Mouse (Mus musculus) MEL (cell line): ENCODE measurements around the gene Zfp553. TPM values are rescaled to one million over a fixed set of nuclear protein-coding genes. Genes with fewer than 3 reads are reported as not detected.
A peak's percentile ranks its signal among the peaks of the same experiment; 100 is the strongest.

Experiments used
- DNase-seq: peaks from one replicate; pipeline ENCODE4 v3.0.0; 2011; ENCODE audit warnings: low read depth, low spot score
- H3K27ac ChIP-seq: 2 replicates; pipeline ENCODE4 v1.5.1; 2012; ENCODE audit warnings: low read depth, mild to moderate bottlenecking, control low read depth, low read length, moderate library complexity; ENCODE audit not compliant: control insufficient read depth
- H3K27me3 ChIP-seq, 2 experiments: fragments of 150-350 bp in 1 of 2; sonication (generic) in 1 of 2; 2 replicates each; pipeline ENCODE4 v1.6.1; 2012; ENCODE audit warnings: low read length in 2 of 2, mild to moderate bottlenecking in 2 of 2, improper control_type of control experiment in 1 of 2, moderate library complexity in 1 of 2; ENCODE audit not compliant: insufficient read depth in 2 of 2, control insufficient read depth in 1 of 2
- H3K36me3 ChIP-seq, 2 experiments: 2 replicates each; pipeline ENCODE4 v1.6.1; 2012 to 2014; ENCODE audit warnings: low read length in 2 of 2, improper control_type of control experiment in 1 of 2, inconsistent platforms in 1 of 2, mild to moderate bottlenecking in 1 of 2; ENCODE audit not compliant: insufficient read depth in 2 of 2, control insufficient read depth in 1 of 2
- H3K4me1 ChIP-seq, 2 experiments: fragments of 150-350 bp in 1 of 2; sonication (generic) in 1 of 2; 2 replicates each; pipeline ENCODE4 v1.6.1; 2012; ENCODE audit warnings: low read length in 2 of 2, improper control_type of control experiment in 1 of 2, mild to moderate bottlenecking in 1 of 2; ENCODE audit not compliant: insufficient read depth in 2 of 2, control insufficient read depth in 1 of 2
- H3K4me3 ChIP-seq, 2 experiments: fragments of 150-350 bp in 1 of 2; sonication (generic) in 1 of 2; 2 replicates each; pipeline ENCODE4 v1.5.1; 2012; ENCODE audit warnings: low read depth in 2 of 2, low read length in 2 of 2, mild to moderate bottlenecking in 2 of 2, moderate library complexity in 2 of 2, control low read depth in 1 of 2, improper control_type of control experiment in 1 of 2; ENCODE audit not compliant: control insufficient read depth in 1 of 2, insufficient read depth in 1 of 2
- H3K79me2 ChIP-seq: 2 replicates; pipeline ENCODE4 v1.6.1; 2012; ENCODE audit warnings: mild to moderate bottlenecking, low read length, moderate library complexity; ENCODE audit not compliant: control insufficient read depth, poor library complexity, insufficient read depth
- H3K9ac ChIP-seq: 2 replicates; pipeline ENCODE4 v1.6.1; 2012; ENCODE audit warnings: low read depth, mild to moderate bottlenecking, control low read depth, low read length, moderate library complexity; ENCODE audit not compliant: control insufficient read depth, poor library complexity, severe bottlenecking
- H3K9me3 ChIP-seq: fragments of 150-350 bp; sonication (generic); replicated peaks from 2 replicates; pipeline ENCODE4 v1.6.1; 2012; ENCODE audit warnings: mild to moderate bottlenecking, low read length, improper control_type of control experiment, moderate library complexity; ENCODE audit not compliant: insufficient read depth
- CHD2 ChIP-seq: IDR thresholded peaks from 2 replicates; pipeline ENCODE4 v1.6.1; 2011; ENCODE audit warnings: low read length, improper control_type of control experiment
- CTCF ChIP-seq, 3 experiments: IDR thresholded peaks in 2 of 3; conservative IDR thresholded peaks in 1 of 3; 2 replicates each; pipeline ENCODE4 v1.5.1; 2011 to 2012; ENCODE audit warnings: low read length in 3 of 3, low read depth in 2 of 3, mild to moderate bottlenecking in 2 of 3, improper control_type of control experiment in 1 of 3, inconsistent platforms in 1 of 3, mixed read lengths in 1 of 3, moderate library complexity in 1 of 3; ENCODE audit not compliant: control insufficient read depth in 1 of 3, insufficient read depth in 1 of 3, poor library complexity in 1 of 3, severe bottlenecking in 1 of 3
- ELF1 ChIP-seq: IDR thresholded peaks from 2 replicates; pipeline ENCODE4 v1.6.1; 2014; ENCODE audit warnings: low read depth, mild to moderate bottlenecking, inconsistent platforms, low read length, improper control_type of control experiment, moderate library complexity
- ETS1 ChIP-seq: IDR thresholded peaks from 2 replicates; pipeline ENCODE4 v1.6.1; 2012; ENCODE audit warnings: low read depth, mild to moderate bottlenecking, inconsistent platforms, low read length, improper control_type of control experiment, moderate library complexity
- HCFC1 ChIP-seq: IDR thresholded peaks from 2 replicates; pipeline ENCODE4 v1.6.1; 2012; ENCODE audit warnings: low read depth, mild to moderate bottlenecking, inconsistent platforms, low read length, improper control_type of control experiment, moderate library complexity
- JUND ChIP-seq: IDR thresholded peaks from 2 replicates; pipeline ENCODE4 v1.6.1; 2011; ENCODE audit warnings: low read depth, mild to moderate bottlenecking, improper control_type of control experiment, low read length
- KAT2A ChIP-seq: conservative IDR thresholded peaks from 2 replicates; pipeline ENCODE4 v1.6.1; 2012; ENCODE audit warnings: low read depth, low read length, improper control_type of control experiment, inconsistent platforms
- MAFK ChIP-seq: IDR thresholded peaks from 2 replicates; pipeline ENCODE4 v1.6.1; 2011; ENCODE audit warnings: low read depth, mild to moderate bottlenecking, low read length, improper control_type of control experiment, borderline replicate concordance
- MAX ChIP-seq: IDR thresholded peaks from 2 replicates; pipeline ENCODE4 v1.6.1; 2011; ENCODE audit warnings: low read length, improper control_type of control experiment
- MAZ ChIP-seq: IDR thresholded peaks from 2 replicates; pipeline ENCODE4 v1.6.1; 2012; ENCODE audit warnings: low read depth, mild to moderate bottlenecking, inconsistent platforms, low read length, improper control_type of control experiment
- MEF2A ChIP-seq: IDR thresholded peaks from 2 replicates; pipeline ENCODE4 v1.6.1; 2014; ENCODE audit warnings: low read depth, mild to moderate bottlenecking, inconsistent platforms, low read length, improper control_type of control experiment; ENCODE audit not compliant: poor library complexity, insufficient replicate concordance, severe bottlenecking; ENCODE audit errors: extremely low read depth
- MXI1 ChIP-seq: IDR thresholded peaks from 2 replicates; pipeline ENCODE4 v1.6.1; 2011; ENCODE audit warnings: mild to moderate bottlenecking, low read depth, low read length, improper control_type of control experiment
- MYB ChIP-seq: IDR thresholded peaks from 2 replicates; pipeline ENCODE4 v1.6.1; 2011; ENCODE audit warnings: mild to moderate bottlenecking, low read depth, low read length, improper control_type of control experiment
- MYC ChIP-seq: IDR thresholded peaks from 2 replicates; pipeline ENCODE4 v1.6.1; 2011; ENCODE audit warnings: low read depth, mild to moderate bottlenecking, low read length, improper control_type of control experiment, moderate library complexity
- NRF1 ChIP-seq: IDR thresholded peaks from 2 replicates; pipeline ENCODE4 v1.6.1; 2014; ENCODE audit warnings: low read depth, mild to moderate bottlenecking, inconsistent platforms, low read length, improper control_type of control experiment, moderate library complexity; ENCODE audit not compliant: poor library complexity, insufficient read depth, severe bottlenecking
- POLR2AphosphoS2 ChIP-seq: IDR thresholded peaks from 2 replicates; pipeline ENCODE4 v1.6.1; 2011; ENCODE audit warnings: low read length, improper control_type of control experiment
- POLR2AphosphoS5 ChIP-seq: IDR thresholded peaks from 2 replicates; pipeline ENCODE4 v1.6.1; 2012; ENCODE audit warnings: low read depth, borderline replicate concordance, mild to moderate bottlenecking, inconsistent platforms, low read length, moderate library complexity, mixed read lengths
- RCOR1 ChIP-seq: IDR thresholded peaks from 2 replicates; pipeline ENCODE4 v1.6.1; 2012; ENCODE audit warnings: low read depth, mild to moderate bottlenecking, inconsistent platforms, low read length, improper control_type of control experiment
- SIN3A ChIP-seq: IDR thresholded peaks from 2 replicates; pipeline ENCODE4 v1.6.1; 2012; ENCODE audit warnings: low read length, improper control_type of control experiment, inconsistent platforms
- TAL1 ChIP-seq: IDR thresholded peaks from 2 replicates; pipeline ENCODE4 v1.6.1; 2012; ENCODE audit warnings: mild to moderate bottlenecking, inconsistent platforms, low read length, moderate library complexity, mixed read lengths
- TCF12 ChIP-seq: IDR thresholded peaks from 2 replicates; pipeline ENCODE4 v1.6.1; 2014; ENCODE audit warnings: low read depth, mild to moderate bottlenecking, inconsistent platforms, low read length, improper control_type of control experiment, moderate library complexity
- UBTF ChIP-seq: IDR thresholded peaks from 2 replicates; pipeline ENCODE4 v1.6.1; 2012; ENCODE audit warnings: low read depth, mild to moderate bottlenecking, inconsistent platforms, low read length, improper control_type of control experiment, moderate library complexity, borderline replicate concordance; ENCODE audit not compliant: insufficient read depth
- USF1 ChIP-seq: IDR thresholded peaks from 2 replicates; pipeline ENCODE4 v1.6.1; 2014; ENCODE audit warnings: low read depth, mild to moderate bottlenecking, inconsistent platforms, low read length, improper control_type of control experiment, moderate library complexity
- USF2 ChIP-seq, 2 experiments: IDR thresholded peaks; 2 replicates each; pipeline ENCODE4 v1.6.1; 2011 to 2012; ENCODE audit warnings: improper control_type of control experiment in 2 of 2, low read length in 2 of 2, borderline replicate concordance in 1 of 2, inconsistent platforms in 1 of 2, low read depth in 1 of 2, mild to moderate bottlenecking in 1 of 2; ENCODE audit not compliant: insufficient read depth in 1 of 2
- ZC3H11A ChIP-seq: IDR thresholded peaks from 2 replicates; pipeline ENCODE4 v1.6.1; 2012; ENCODE audit warnings: low read depth, mild to moderate bottlenecking, inconsistent platforms, low read length, improper control_type of control experiment
- ZNF384 ChIP-seq: IDR thresholded peaks from 2 replicates; pipeline ENCODE4 v1.6.1; 2012; ENCODE audit warnings: low read depth, mild to moderate bottlenecking, inconsistent platforms, low read length, improper control_type of control experiment
- polyA plus RNA-seq, 2 experiments: library from polyadenylated mRNA; stranded (reverse) in 1 of 2; unstranded in 1 of 2; fragments of >175 nt in 1 of 2; fragments of >200 nt in 1 of 2; gene quantifications; 2 replicates each; pipeline versions ENCODE4 v1.2.1 to v1.2.4; 2012; ENCODE audit warnings: low replicate concordance in 2 of 2, low read depth in 1 of 2; ENCODE audit not compliant: insufficient read length in 2 of 2, insufficient read depth in 1 of 2, missing spikeins in 1 of 2
- total RNA-seq: library from RNA; depleted of rRNA; stranded (reverse); fragments of 300-350 nt; gene quantifications from 2 replicates; pipeline ENCODE4 v1.2.3, GENCODE M21; 2012

Gene Zfp553
- total and polyA plus RNA-seq, 3 experiments = 14.6 to 19.0 TPM; not detected in 1

DNA sequence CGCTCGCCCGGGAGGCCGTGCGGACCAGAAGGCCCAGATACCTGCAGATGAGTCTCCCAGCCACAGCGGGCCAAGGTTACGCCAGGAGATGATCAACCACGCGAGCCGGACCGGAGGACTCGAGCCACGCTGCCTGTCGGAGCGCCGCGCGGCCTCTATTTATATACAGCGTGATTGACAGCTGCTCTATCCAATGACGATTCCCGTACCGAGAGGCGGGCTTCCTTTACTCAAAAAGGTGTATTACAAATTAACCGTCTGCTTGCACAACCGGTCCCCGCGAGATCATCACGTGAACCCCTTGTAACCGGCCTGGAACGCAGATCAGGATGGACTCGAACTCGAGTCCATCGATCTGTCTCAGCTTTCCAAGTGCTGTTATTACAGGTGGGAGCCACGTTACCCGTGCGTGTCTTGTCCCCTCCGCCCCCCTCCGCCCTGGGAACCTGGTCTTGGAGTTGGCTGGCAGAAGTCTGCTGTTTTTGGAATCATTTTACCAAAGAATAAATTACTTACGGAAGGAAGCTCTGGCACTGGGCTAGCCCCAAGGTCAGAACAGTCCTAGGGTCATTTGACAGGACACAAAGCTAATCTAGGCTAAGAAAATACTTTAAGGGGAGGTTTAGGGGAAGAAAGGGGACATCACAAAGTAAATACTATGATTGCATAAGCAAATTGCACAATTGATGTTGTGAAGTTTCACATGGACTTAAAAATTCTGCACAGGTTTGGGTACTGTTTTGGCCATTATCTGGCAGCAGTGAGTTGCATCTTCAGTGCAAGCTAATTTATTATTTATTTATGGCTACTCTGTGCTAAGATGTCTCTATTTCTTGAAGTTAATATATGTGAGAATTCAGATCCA is 41.3 kb downstream of the Zfp553 start, which contains the start of gene Sephs2 (continued):
- peak; percentile 92 for TF ChIP-seq USF1
- TF ChIP-seq TCF12 = peak; percentile 75
- 0 out of 4 replicates have a peak, but pooled peaks of 1 of the 2 experiments have one; percentile 52 for TF ChIP-seq USF2 (IDR thresholded peaks at IDR 0.05; ENCODE audit: borderline replicate concordance in 1 of 2, insufficient read depth in 1 of 2, low read depth in 1 of 2, low read length in 2 of 2)
- TF ChIP-seq ZC3H11A = no peak
- TF ChIP-seq MAFK = no peak
- TF ChIP-seq MXI1 = peak; percentile 82; the same call in 1 of the 2 replicates
- no peak for TF ChIP-seq JUND
- no peak for TF ChIP-seq MEF2A
- no peak; the same call in 1 of the 2 replicates for TF ChIP-seq KAT2A
- TF ChIP-seq RCOR1 = no peak
- TF ChIP-seq NRF1 = no peak
- TF ChIP-seq MYC = peak; percentile 98
- peak; percentile 53; the same call in 1 of the 2 replicates for TF ChIP-seq ETS1
- peak; percentile 90 for TF ChIP-seq CHD2
- peak; percentile 93 for TF ChIP-seq POLR2AphosphoS5
- TF ChIP-seq SIN3A = peak; percentile 97
- TF ChIP-seq MYB = peak; percentile 66
- TF ChIP-seq MAX = peak; percentile 95
- peak; percentile 99 for TF ChIP-seq POLR2AphosphoS2
- TF ChIP-seq MAZ = no peak
- 0 out of 2 replicates have a peak, but pooled peaks have one; percentile 49 for TF ChIP-seq ELF1

DNA sequence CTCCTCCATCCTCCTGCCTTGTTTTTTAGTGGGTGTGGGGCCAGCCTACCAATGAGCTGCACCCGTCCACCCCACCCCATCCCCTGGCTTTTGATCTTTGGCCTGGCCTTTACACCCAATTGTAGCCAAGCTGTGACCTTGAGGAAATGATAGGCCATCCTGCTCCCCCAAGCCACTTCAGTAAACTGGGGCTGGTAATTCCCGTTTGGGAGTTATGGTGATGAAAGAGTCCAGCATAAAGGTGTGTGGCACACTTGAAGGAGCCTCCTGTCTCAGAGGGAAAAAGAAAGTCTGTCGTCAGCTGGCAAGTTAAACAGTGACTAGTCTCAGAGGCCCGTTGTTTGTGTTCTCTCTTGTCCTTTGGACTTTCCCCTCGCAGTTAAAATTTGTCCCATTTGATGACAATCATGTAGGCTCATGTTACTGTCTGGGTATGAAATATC is 43.7 kb downstream of the Zfp553 start:
- H3K79me2 ChIP-seq = peaks cover 23% of the 10 kb centered on the region
- no peak overlapping the region for H3K27ac ChIP-seq
- H3K27me3 ChIP-seq = no peaks in the 10 kb centered on the region
- H3K36me3 ChIP-seq = peaks cover 0 to 27% of the 10 kb centered on the region in 2 experiments; a peak in 3 of 4 replicates
- H3K4me3 ChIP-seq = no peak overlapping the region
- H3K9ac ChIP-seq = no peak overlapping the region
- DNase-seq = no peak
- TF ChIP-seq TAL1 = no peak
- no peak for TF ChIP-seq ZNF384
- TF ChIP-seq UBTF = no peak
- TF ChIP-seq MYB = no peak
- TF ChIP-seq JUND = no peak
- no peak for TF ChIP-seq CHD2
- TF ChIP-seq HCFC1 = no peak
- no peak for TF ChIP-seq MXI1
- TF ChIP-seq CTCF (IDR thresholded peaks at IDR 0.05 in 2 of 3, conservative IDR thresholded peaks at IDR 0.05 in 1 of 3; ENCODE audit: control insufficient read depth in 1 of 3, insufficient read depth in 1 of 3, low read depth in 2 of 3, low read length in 3 of 3, poor library complexity in 1 of 3, severe bottlenecking in 1 of 3) = no peak
- H3K4me1 ChIP-seq = peaks cover 12 to 25% of the 10 kb centered on the region in 2 experiments
- H3K9me3 ChIP-seq = no peaks in the 10 kb centered on the region
